Mouse (Mus musculus) brain, embryonic 14.5 days (tissue): Measurements from ENCODE around the gene Bcl9l. TPM values are rescaled to one million over a fixed set of nuclear protein-coding genes. Genes with fewer than 3 reads are reported as not detected.

Source experiments
- DNase-seq: peaks from one replicate; pipeline ENCODE4 v3.0.0-alpha.2; 2011; ENCODE audit warnings: low read depth
- CTCF ChIP-seq: fragments of 200-500 bp; IDR thresholded peaks from 2 replicates; pipeline ENCODE4 v1.5.1; 2012; ENCODE audit warnings: inconsistent platforms, mild to moderate bottlenecking, moderate library complexity, borderline replicate concordance; ENCODE audit not compliant: insufficient read depth, insufficient read length; ENCODE audit errors: extremely low read depth
- POLR2A ChIP-seq: fragments of 200-500 bp; IDR thresholded peaks from 2 replicates; pipeline ENCODE4 v1.6.1; 2012; ENCODE audit warnings: mild to moderate bottlenecking, inconsistent platforms, borderline replicate concordance; ENCODE audit not compliant: poor library complexity, insufficient read depth, insufficient read length, severe bottlenecking; ENCODE audit errors: extremely low read depth
- polyA plus RNA-seq: library from polyadenylated mRNA; depleted of rRNA; stranded (reverse); fragments of >200 nt; gene quantifications from 2 replicates; pipeline ENCODE4 v1.2.3, GENCODE M21; 2012; rRNA removed

The Bcl9l gene
- polyA plus RNA-seq, 1 experiment = 35.5 TPM

GRCm38 (mm10) chr9:44542364-44542763 is 59.7 kb downstream of the Bcl9l start:
- TF ChIP-seq CTCF (no peak), POLR2A (no peak)

GRCm38 (mm10) chr9:44544986-44545385 is 62.4 kb downstream of the Bcl9l start:
- DNase-seq = no peak
- no peak for TF ChIP-seq POLR2A
- no peak for TF ChIP-seq CTCF

More at GRCm38 (mm10) chr9:44542364-44542763, 59.7 kb downstream of the Bcl9l start:
- DNase-seq = no peak

GRCm38 (mm10) chr9:44548412-44549152 is 66.0 kb downstream of the Bcl9l start:
- TF ChIP-seq CTCF = no peak
- no peak for TF ChIP-seq POLR2A
- no peak for DNase-seq

- no peak for DNase-seq
- TF ChIP-seq POLR2A (no peak), CTCF (no peak)
Measured at GRCm38 (mm10) chr9:44551138-44551537, 68.5 kb downstream of the Bcl9l start.

- DNase-seq = no peak
- TF ChIP-seq POLR2A (no peak), CTCF (no peak)
Measured at GRCm38 (mm10) chr9:44552161-44552560, 69.5 kb downstream of the Bcl9l start.

Other genes starting within 250 kb of the Bcl9l start
- gene Cbl, start 248.8 kb upstream of the Bcl9l start, polyA plus RNA-seq = 24.5 and 30.7 TPM in 2 replicates
- gene Ccdc153, start 242.1 kb upstream of the Bcl9l start, polyA plus RNA-seq = 0.15 TPM in 1 of 2 replicates, not detected in the other
- 0.57 and 0.78 TPM in 2 replicates for gene Pdzd3, start 231.4 kb upstream of the Bcl9l start, polyA plus RNA-seq
- gene Nlrx1, start 214.2 kb upstream of the Bcl9l start, polyA plus RNA-seq = 4.0 and 4.5 TPM in 2 replicates
- gene Abcg4, start 194.2 kb upstream of the Bcl9l start, polyA plus RNA-seq = 72.9 and 77.1 TPM in 2 replicates
- gene Hinfp, start 177.2 kb upstream of the Bcl9l start, polyA plus RNA-seq = 44.2 and 47.6 TPM in 2 replicates
- 58.5 and 62.1 TPM in 2 replicates for gene C2cd2l, start 162.5 kb upstream of the Bcl9l start, polyA plus RNA-seq
- 47.2 and 54.4 TPM in 2 replicates for gene Dpagt1, start 156.8 kb upstream of the Bcl9l start, polyA plus RNA-seq
- gene H2afx, start 148.1 kb upstream of the Bcl9l start, polyA plus RNA-seq = 223 and 342 TPM in 2 replicates
- gene Hmbs, start 138.6 kb upstream of the Bcl9l start, polyA plus RNA-seq = 40.9 and 48.9 TPM in 2 replicates
- gene Vps11, start 121.2 kb upstream of the Bcl9l start, polyA plus RNA-seq = 33.7 and 40.9 TPM in 2 replicates
- 50.3 and 57.4 TPM in 2 replicates for gene Hyou1, start 103.3 kb upstream of the Bcl9l start, polyA plus RNA-seq
- gene Slc37a4, start 86.0 kb upstream of the Bcl9l start, polyA plus RNA-seq = 51.8 and 57.7 TPM in 2 replicates
- gene Rps25, start 75.7 kb upstream of the Bcl9l start, polyA plus RNA-seq = 566 and 626 TPM in 2 replicates
- gene Trappc4, start 75.2 kb upstream of the Bcl9l start, polyA plus RNA-seq = 169 and 195 TPM in 2 replicates
- gene Ccdc84, start 64.3 kb upstream of the Bcl9l start, polyA plus RNA-seq = 47.1 and 59.9 TPM in 2 replicates
- not detected in 2 replicates for gene Foxr1, start 41.7 kb upstream of the Bcl9l start, polyA plus RNA-seq
- 0.08 TPM in 1 of 2 replicates, not detected in the other for gene Upk2, start 27.8 kb upstream of the Bcl9l start, polyA plus RNA-seq
- gene Cxcr5, start 79.1 kb downstream of the Bcl9l start, polyA plus RNA-seq = 0.03 and 0.04 TPM in 2 replicates
- gene Ddx6, start 122.1 kb downstream of the Bcl9l start, polyA plus RNA-seq = 40.8 and 68.4 TPM in 2 replicates
- gene Treh, start 190.4 kb downstream of the Bcl9l start, polyA plus RNA-seq = not detected in 2 replicates